Mouse (Mus musculus) liver, embryonic 14.5 days (tissue): ENCODE data around the gene Pcp4. TPM values are rescaled to one million over a fixed set of nuclear protein-coding genes. Genes with fewer than 3 reads are reported as not detected.

Experiments
- ATAC-seq: fragments of 200-750 bp; cut with Nextera tagmentation; 2 replicates; pipeline ENCODE4 v1.8.0; 2017; ENCODE audit warnings: moderate number of reproducible peaks, mild to moderate bottlenecking, moderate library complexity; ENCODE audit not compliant: insufficient read depth
- DNase-seq, 3 experiments: peaks; one replicate each; pipeline ENCODE4 v3.0.0-alpha.2; 2012 to 2013; ENCODE audit warnings: low read depth in 3 of 3, low spot score in 3 of 3
- H3K27ac ChIP-seq: fragments of 300-500 bp; sonication (generic); 2 replicates; pipeline ENCODE4 v1.5.1; 2014; ENCODE audit warnings: moderate library complexity, mild to moderate bottlenecking, control low read depth, inconsistent platforms
- H3K27me3 ChIP-seq: fragments of 300-500 bp; sonication (generic); 2 replicates; pipeline ENCODE4 v1.6.1; 2014; ENCODE audit warnings: mild to moderate bottlenecking, low read length, moderate library complexity; ENCODE audit not compliant: control insufficient read depth, insufficient read depth
- H3K36me3 ChIP-seq: fragments of 300-500 bp; sonication (generic); replicated peaks from 2 replicates; pipeline ENCODE4 v1.6.1; 2014; ENCODE audit warnings: low read depth; ENCODE audit not compliant: control insufficient read depth, insufficient read depth
- H3K4me1 ChIP-seq, 2 experiments: fragments of 200-500 bp in 1 of 2; fragments of 300-500 bp in 1 of 2; sonication (generic) in 1 of 2; replicated peaks; 2 replicates each; pipeline ENCODE4 v1.6.1; 2012 to 2014; ENCODE audit warnings: antibody characterized with exemption in 1 of 2, inconsistent platforms in 1 of 2, low read length in 1 of 2; ENCODE audit not compliant: control insufficient read depth in 2 of 2, insufficient read depth in 2 of 2
- H3K4me2 ChIP-seq: fragments of 300-500 bp; sonication (generic); 2 replicates; pipeline ENCODE4 v1.6.1; 2014; ENCODE audit warnings: low read depth, mild to moderate bottlenecking, control low read depth, moderate library complexity
- H3K4me3 ChIP-seq, 2 experiments: fragments of 200-500 bp in 1 of 2; fragments of 300-500 bp in 1 of 2; sonication (generic) in 1 of 2; 2 replicates each; pipeline ENCODE4 v1.5.1; 2012 to 2014; ENCODE audit warnings: low read depth in 2 of 2, low read length in 2 of 2, mild to moderate bottlenecking in 2 of 2, control low read depth in 1 of 2, inconsistent platforms in 1 of 2, moderate library complexity in 1 of 2; ENCODE audit not compliant: insufficient read depth in 1 of 2
- H3K9ac ChIP-seq: fragments of 300-500 bp; sonication (generic); replicated peaks from 2 replicates; pipeline ENCODE4 v1.6.1; 2014; ENCODE audit warnings: mild to moderate bottlenecking, control low read depth, moderate library complexity
- H3K9me3 ChIP-seq: fragments of 300-500 bp; sonication (generic); 2 replicates; pipeline ENCODE4 v1.6.1; 2016; ENCODE audit warnings: low read length, mixed read lengths; ENCODE audit not compliant: control insufficient read depth
- CTCF ChIP-seq: IDR thresholded peaks from 2 replicates; pipeline ENCODE4 v1.5.1; 2016; ENCODE audit warnings: antibody characterized with exemption, low read depth, control low read depth
- EP300 ChIP-seq: IDR thresholded peaks from 2 replicates; pipeline ENCODE4 v1.6.1; 2016; ENCODE audit warnings: antibody characterized with exemption, low read depth
- WGBS: fragments of 180-500 bp; shearing (Covaris S2); extraction: QIAGEN DNeasy Blood & Tissue Kit; methylation state at CpG from one replicate; pipeline ENCODE4 v1.1.7; 2014; ENCODE audit not compliant: insufficient replicate concordance; 5-methylcytosine and 5-hydroxymethylcytosine counted together
- polyA plus RNA-seq, 2 experiments: library from polyadenylated mRNA; depleted of rRNA in 1 of 2; stranded (reverse) in 1 of 2; unstranded in 1 of 2; fragments of >200 nt; fragmentation: Nextera tagmentation in 1 of 2; extraction: Ambion mirVana in 1 of 2; gene quantifications; 2 replicates each; pipeline versions ENCODE4 v1.2.1 to v1.2.3; 2012 to 2014

Gene Pcp4
- polyA plus RNA-seq, 2 experiments: 0.18 TPM; not detected in 1

DNA sequence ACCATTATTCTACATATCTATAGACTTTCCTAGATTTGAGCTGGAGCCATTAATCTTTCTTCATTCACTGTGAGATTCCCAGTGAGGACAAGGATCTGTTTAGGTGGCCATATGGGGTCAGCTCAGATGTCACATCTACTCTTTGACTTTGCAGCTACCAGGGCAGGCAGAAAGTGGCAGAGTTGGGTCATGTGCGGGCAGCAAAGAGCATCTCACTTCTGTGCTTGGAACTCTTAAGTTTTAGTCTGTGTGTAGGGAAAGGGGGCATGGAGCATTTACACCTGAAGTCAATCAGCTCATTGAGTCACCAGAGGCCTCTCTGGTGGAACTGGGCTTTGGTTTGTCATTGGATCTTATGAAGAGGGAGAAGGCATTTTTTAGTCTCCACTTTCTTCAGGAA, 90.9 kb downstream of the Pcp4 start:
- DNase-seq (no peak), ATAC-seq (no peak)
- Histone ChIP-seq H3K4me1 (no peaks in the 10 kb centered on the region), H3K27me3 (no peaks in the 10 kb centered on the region), H3K4me3 (no peak overlapping the region), H3K27ac (no peak overlapping the region), H3K36me3 (no peaks in the 10 kb centered on the region), H3K9me3 (no peaks in the 10 kb centered on the region), H3K4me2 (no peak overlapping the region), H3K9ac (no peak overlapping the region)
- 64% methylated on average over 1 of the region's 1 CpGs for WGBS
- TF ChIP-seq EP300: no peak

DNA sequence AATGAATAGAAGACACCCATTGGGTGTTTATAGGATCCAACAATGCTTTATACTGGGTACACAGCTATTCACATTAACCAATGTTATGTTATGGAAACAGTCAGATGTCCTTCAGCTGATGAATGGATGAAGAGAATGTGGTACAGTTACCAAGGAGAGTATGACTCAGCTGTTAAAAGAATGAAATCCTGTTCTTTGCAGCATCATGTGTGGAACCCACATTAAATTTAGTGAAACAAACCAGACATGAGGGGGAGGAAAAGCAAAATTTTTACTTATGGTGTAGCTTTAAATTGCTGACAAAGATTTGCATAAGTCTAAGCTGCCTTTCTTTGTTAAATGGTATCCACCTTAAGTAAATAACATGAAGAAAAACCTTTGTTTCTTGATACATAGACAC, 92.4 kb downstream of the Pcp4 start:
- no peak for TF ChIP-seq CTCF
- no peak for TF ChIP-seq EP300
- no peak overlapping the region for H3K4me3 ChIP-seq
- no peaks in the 10 kb centered on the region for H3K9me3 ChIP-seq
- no peaks in the 10 kb centered on the region for H3K27me3 ChIP-seq
- ATAC-seq (no peak), DNase-seq (no peak)
- no peak overlapping the region for H3K4me2 ChIP-seq
- no peaks in the 10 kb centered on the region for H3K4me1 ChIP-seq
- H3K9ac ChIP-seq: no peak overlapping the region
- no peaks in the 10 kb centered on the region for H3K36me3 ChIP-seq
- H3K27ac ChIP-seq: no peak overlapping the region

DNA sequence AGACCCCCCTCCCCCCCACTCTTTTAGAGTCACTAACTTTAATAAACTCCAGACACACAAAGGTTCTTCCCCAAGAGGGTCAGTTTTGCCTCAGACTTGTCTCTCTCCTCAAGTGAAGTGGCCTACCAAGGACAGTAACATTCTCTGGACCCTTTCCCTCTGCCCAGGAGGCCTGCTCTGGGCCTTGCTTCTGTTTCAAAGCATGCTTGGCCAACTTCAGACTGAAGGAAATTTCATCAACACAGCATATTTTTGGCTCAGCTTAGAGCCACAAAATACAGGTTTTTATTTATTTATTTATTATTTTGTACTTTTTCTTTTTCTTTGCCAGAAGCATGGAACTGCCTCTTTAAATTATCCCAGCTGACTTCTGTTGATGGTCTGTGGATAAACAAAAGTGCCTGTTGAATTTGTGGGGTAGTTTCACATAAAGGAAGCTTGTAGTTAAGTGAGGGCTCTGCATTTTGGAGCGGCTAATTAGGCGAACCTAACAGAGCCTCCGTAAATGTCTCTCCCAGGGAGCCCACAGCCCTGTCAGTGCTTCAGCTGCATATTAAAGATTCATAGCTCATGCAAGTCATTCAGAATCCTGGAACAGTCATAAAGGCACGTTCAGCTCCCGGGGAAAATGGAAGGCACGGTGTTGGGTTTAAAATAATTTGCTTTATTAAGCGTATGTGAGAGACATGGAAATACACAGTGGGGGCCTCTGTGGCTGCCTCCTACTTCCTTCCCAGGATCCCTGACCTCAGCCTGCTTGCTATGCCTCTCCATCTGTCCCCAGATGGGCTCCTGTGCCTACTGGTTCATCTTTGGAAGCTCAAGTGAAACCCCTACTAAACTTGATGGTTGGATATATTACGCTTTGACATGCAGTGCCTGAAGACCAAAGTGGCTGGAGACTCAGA, 96.2 kb downstream of the Pcp4 start:
- Histone ChIP-seq H3K27me3 (no peaks in the 10 kb centered on the region), H3K4me2 (no peak overlapping the region), H3K4me1 (no peaks in the 10 kb centered on the region), H3K27ac (no peak overlapping the region), H3K36me3 (no peaks in the 10 kb centered on the region), H3K4me3 (no peak overlapping the region), H3K9me3 (no peaks in the 10 kb centered on the region), H3K9ac (no peak overlapping the region)
- ATAC-seq (no peak), DNase-seq (no peak)
- TF ChIP-seq EP300 (no peak), CTCF (no peak)
- 62% methylated on average over 8 of the region's 8 CpGs for WGBS

DNA sequence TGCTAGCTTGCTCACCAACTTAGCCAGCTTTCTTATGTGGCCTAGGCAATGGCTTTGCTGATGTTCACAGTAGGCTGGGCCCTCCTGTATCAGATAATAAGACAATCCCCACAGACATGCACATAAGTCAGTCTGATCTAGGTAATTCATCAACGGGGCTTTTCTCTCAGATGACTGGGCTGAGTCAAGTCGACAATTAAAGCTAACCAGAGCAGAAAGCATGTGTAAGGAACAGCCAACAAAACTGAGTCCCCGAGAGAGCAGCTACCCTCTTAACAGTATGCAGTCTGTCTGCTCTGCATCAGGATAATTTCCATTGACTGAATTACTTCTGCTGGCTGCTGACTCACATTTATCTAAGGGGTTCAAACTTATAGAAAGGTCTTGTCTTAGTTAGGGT, 100.0 kb downstream of the Pcp4 start:
- no peak for TF ChIP-seq EP300
- no peak for TF ChIP-seq CTCF
- no peaks in the 10 kb centered on the region for H3K9me3 ChIP-seq
- no peak for ATAC-seq

More for the DNA sequence above, 100.0 kb downstream of the Pcp4 start:
- H3K4me2 ChIP-seq: no peak overlapping the region
- no peaks in the 10 kb centered on the region for H3K36me3 ChIP-seq
- 48% methylated on average over 3 of the region's 3 CpGs for WGBS
- H3K4me3 ChIP-seq: no peak overlapping the region
- no peaks in the 10 kb centered on the region for H3K27me3 ChIP-seq
- no peak overlapping the region for H3K9ac ChIP-seq
- no peaks in the 10 kb centered on the region for H3K4me1 ChIP-seq
- no peak overlapping the region for H3K27ac ChIP-seq
- DNase-seq: no peak

Other genes starting within 250 kb of the Pcp4 start
- 0.03 and 0.05 TPM in 2 replicates for gene B3galt5, start 231.8 kb upstream of the Pcp4 start, polyA plus RNA-seq (2012; rRNA removed)
- not detected in 2 replicates for gene B3galt5, start 231.8 kb upstream of the Pcp4 start, polyA plus RNA-seq (2014; fragmentation: Nextera tagmentation; extraction: Ambion mirVana)
- gene Itgb2l, start 24.0 kb upstream of the Pcp4 start, polyA plus RNA-seq (2012; rRNA removed): 1.0 and 1.1 TPM in 2 replicates
- gene Itgb2l, start 24.0 kb upstream of the Pcp4 start, polyA plus RNA-seq (2014; fragmentation: Nextera tagmentation; extraction: Ambion mirVana): 1.9 TPM in 2 replicates